9 mouse cellular contexts compared by ENCODE assay signal in the genomic region with DNA sequence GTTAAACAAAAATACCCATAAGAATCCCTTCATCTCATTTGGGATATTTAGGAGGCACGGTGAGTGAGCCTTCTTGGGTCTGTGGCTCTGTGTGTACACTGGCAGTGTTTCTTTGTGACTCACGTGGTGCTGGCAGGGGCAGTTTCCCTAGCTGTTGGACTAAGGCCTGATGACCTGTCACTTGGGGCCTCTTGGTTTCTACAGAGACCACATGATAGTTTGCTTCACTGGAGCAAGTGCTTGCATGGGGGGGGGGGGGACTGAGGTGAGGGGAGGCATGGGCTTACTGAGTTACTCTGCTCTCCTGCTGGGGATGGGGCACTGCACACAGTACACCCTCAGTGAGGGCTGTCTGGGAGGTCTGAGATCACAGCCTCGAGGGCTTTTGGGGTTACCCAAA.
A peak's percentile ranks its signal among the peaks of the same experiment; 100 is the strongest.
DNase-seq lines count a peak whose midpoint lies in the region; ATAC-seq and TF ChIP-seq lines count a peak whose summit lies in the region.
"Had no signal": no experiment of that assay in that cellular context is flagged by ENCODE, and none has a peak within 500 bp of the region (broad histone marks: within the 10 kb centered on the region; RNA-seq: fewer than 3 reads in every experiment).

No protein-coding gene starts in this region.

- no peaks in the 10 kb centered on the region for H3K9me3 ChIP-seq in limb, embryonic 13.5 days
- no peaks in the 10 kb centered on the region for H3K9me3 ChIP-seq in limb, embryonic 10.5 days (replicated peaks)
- H3K9me3 ChIP-seq in heart, postnatal 0 days (replicated peaks; ENCODE audit: control insufficient read depth, low read length), result no peaks in the 10 kb centered on the region
- H3K9me3 ChIP-seq in midbrain, embryonic 16.5 days (replicated peaks; ENCODE audit: control insufficient read depth, low read length, poor library complexity, severe bottlenecking), result no peaks in the 10 kb centered on the region
- H3K9me3 ChIP-seq: heart, embryonic 15.5 days had no signal

- no peak for TF ChIP-seq EP300 in heart, postnatal 0 days (IDR thresholded peaks at IDR 0.05; ENCODE audit: low read depth)

- no peak for DNase-seq in limb, embryonic 10.5 days (ENCODE audit: low spot score)
- DNase-seq in adrenal gland, postnatal 36 days, result peak; percentile 59 to 63
- no peak for DNase-seq in heart, postnatal 0 days (ENCODE audit: low spot score)
- no peak for DNase-seq in natural killer cell, adult 2 months (ENCODE audit: low spot score in 2 of 2)
- DNase-seq in retina, postnatal 1 day, result no peak
- DNase-seq in layer of hippocampus, adult 11-12 months (ENCODE audit: low spot score), result no peak

- H3K4me1 ChIP-seq in limb, embryonic 13.5 days, result 0 out of 2 replicates have a peak, but pooled peaks cover 3% of the 10 kb centered on the region
- H3K4me1 ChIP-seq in limb, embryonic 10.5 days, result no peaks in the 10 kb centered on the region
- H3K4me1 ChIP-seq in heart, postnatal 0 days (ENCODE audit: control insufficient read depth, insufficient read depth), result no peaks in the 10 kb centered on the region
- H3K4me1 ChIP-seq in midbrain, embryonic 16.5 days (ENCODE audit: control insufficient read depth, insufficient read depth, low read length), result peaks cover 6% of the 10 kb centered on the region

- no peak for TF ChIP-seq CTCF in heart, postnatal 0 days (IDR thresholded peaks at IDR 0.05; ENCODE audit: low read depth)

- H3K9ac ChIP-seq in limb, embryonic 13.5 days, result no peak overlapping the region
- no peak overlapping the region for H3K9ac ChIP-seq in heart, postnatal 0 days (replicated peaks; ENCODE audit: low read depth, low read length)
- H3K9ac ChIP-seq in midbrain, embryonic 16.5 days (ENCODE audit: low read depth, low read length), result no peak overlapping the region
- H3K9ac ChIP-seq: heart, embryonic 15.5 days had no signal

- no peaks in the 10 kb centered on the region for H3K36me3 ChIP-seq in limb, embryonic 13.5 days
- peaks cover 2% of the 10 kb centered on the region; the same call in 1 of the 2 replicates for H3K36me3 ChIP-seq in limb, embryonic 10.5 days
- H3K36me3 ChIP-seq in heart, postnatal 0 days (replicated peaks; ENCODE audit: control insufficient read depth, insufficient read depth, low read length), result no peaks in the 10 kb centered on the region
- H3K36me3 ChIP-seq in midbrain, embryonic 16.5 days (ENCODE audit: control insufficient read depth, insufficient read depth, low read length), result no peaks in the 10 kb centered on the region
- H3K36me3 ChIP-seq: heart, embryonic 15.5 days had no signal

- no peak overlapping the region for H3K4me3 ChIP-seq in limb, embryonic 13.5 days
- H3K4me3 ChIP-seq in limb, embryonic 10.5 days, result no peak overlapping the region
- no peak overlapping the region for H3K4me3 ChIP-seq in heart, postnatal 0 days (ENCODE audit: low read depth, low read length)
- no peak overlapping the region for H3K4me3 ChIP-seq in midbrain, embryonic 16.5 days (ENCODE audit: low read depth, low read length)
- H3K4me3 ChIP-seq: heart, embryonic 15.5 days had no signal

- no peak overlapping the region for H3K27ac ChIP-seq in limb, embryonic 13.5 days
- no peak overlapping the region for H3K27ac ChIP-seq in limb, embryonic 10.5 days
- no peak overlapping the region for H3K27ac ChIP-seq in heart, postnatal 0 days (ENCODE audit: low read depth)
- no peak overlapping the region for H3K27ac ChIP-seq in midbrain, embryonic 16.5 days (ENCODE audit: low read length)
- H3K27ac ChIP-seq: heart, embryonic 15.5 days had no signal

- 46% methylated on average over 3 of the region's 3 CpGs for WGBS in limb, embryonic 13.5 days
- 66% methylated on average over 3 of the region's 3 CpGs for WGBS in limb, embryonic 10.5 days
- 32% methylated on average over 3 of the region's 3 CpGs for WGBS in heart, postnatal 0 days
- WGBS in midbrain, embryonic 16.5 days, result 45% methylated on average over 3 of the region's 3 CpGs

- no peaks in the 10 kb centered on the region for H3K27me3 ChIP-seq in limb, embryonic 13.5 days
- no peaks in the 10 kb centered on the region for H3K27me3 ChIP-seq in limb, embryonic 10.5 days (ENCODE audit: low read depth, poor library complexity, severe bottlenecking)
- no peaks in the 10 kb centered on the region for H3K27me3 ChIP-seq in heart, postnatal 0 days (ENCODE audit: control insufficient read depth, insufficient read depth, low read length)
- no peaks in the 10 kb centered on the region for H3K27me3 ChIP-seq in midbrain, embryonic 16.5 days (ENCODE audit: control insufficient read depth, insufficient read depth, low read depth, low read length)
- H3K27me3 ChIP-seq: heart, embryonic 15.5 days had no signal

- no peak overlapping the region for H3K4me2 ChIP-seq in limb, embryonic 13.5 days (replicated peaks)
- H3K4me2 ChIP-seq in heart, postnatal 0 days (ENCODE audit: low read depth, low read length), result no peak overlapping the region
- H3K4me2 ChIP-seq in midbrain, embryonic 16.5 days (ENCODE audit: low read length), result no peak overlapping the region
- H3K4me2 ChIP-seq: heart, embryonic 15.5 days had no signal

- peak; percentile 54; the same call in 1 of the 2 replicates for ATAC-seq in limb, embryonic 13.5 days (ENCODE audit: low FRiP score, low read depth)
- 0 out of 2 replicates have a peak, but pooled peaks have one; percentile 39 for ATAC-seq in heart, postnatal 0 days (ENCODE audit: insufficient read depth, low read depth)
- ATAC-seq in midbrain, embryonic 16.5 days, result peak; percentile 59; the same call in 1 of the 2 replicates

Comparison
In these comparisons a context has a peak if more than half of its experiments do, and no peak if none do; other contexts are left out.
1. DNase-seq: peak in adrenal gland, postnatal 36 days (2 of 2); none in limb, embryonic 10.5 days (single experiment), heart, postnatal 0 days (single experiment), natural killer cell, adult 2 months (0 of 2), retina, postnatal 1 day (single experiment) and layer of hippocampus, adult 11-12 months (single experiment).
2. Peak in every context shown above with its lines, with median percentiles within 50 percentile points of each other: ATAC-seq.